Mouse (Mus musculus) embryonic facial prominence, embryonic 10.5 days (tissue): ENCODE data around the gene Olfr1392. TPM values are rescaled to one million over a fixed set of nuclear protein-coding genes. Genes with fewer than 3 reads are reported as not detected.
A peak's percentile ranks its signal among the peaks of the same experiment; 100 is the strongest.

ENCODE experiments used
- DNase-seq: peaks from one replicate; pipeline ENCODE4 v3.0.0-alpha.2; 2017; ENCODE audit warnings: low spot score
- H3K27ac ChIP-seq: fragments of 300-500 bp; sonication (generic); replicated peaks from 2 replicates; pipeline ENCODE4 v1.5.1; 2016; ENCODE audit warnings: mild to moderate bottlenecking
- H3K27me3 ChIP-seq: fragments of 300-500 bp; sonication (generic); replicated peaks from 2 replicates; pipeline ENCODE4 v1.6.1; 2016; ENCODE audit warnings: low read depth, mild to moderate bottlenecking; ENCODE audit not compliant: poor library complexity, severe bottlenecking
- H3K36me3 ChIP-seq: fragments of 300-500 bp; sonication (generic); replicated peaks from 2 replicates; pipeline ENCODE4 v1.6.1; 2016; ENCODE audit warnings: mild to moderate bottlenecking, moderate library complexity
- H3K4me1 ChIP-seq: fragments of 300-500 bp; sonication (generic); 2 replicates; pipeline ENCODE4 v1.6.1; 2016
- H3K4me3 ChIP-seq: fragments of 300-500 bp; sonication (generic); 2 replicates; pipeline ENCODE4 v1.5.1; 2016; ENCODE audit warnings: mild to moderate bottlenecking, moderate library complexity
- H3K9me3 ChIP-seq: fragments of 300-500 bp; sonication (generic); 2 replicates; pipeline ENCODE4 v1.6.1; 2016; ENCODE audit warnings: mild to moderate bottlenecking
- WGBS: fragments of 180-500 bp; shearing (Covaris S2); methylation state at CpG from one replicate; pipeline ENCODE4 v1.1.7; 2016; 5-methylcytosine and 5-hydroxymethylcytosine counted together
- polyA plus RNA-seq: library from polyadenylated mRNA; unstranded; fragments of >200 nt; fragmentation: Nextera tagmentation; extraction: Ambion mirVana; gene quantifications from 2 replicates; pipeline ENCODE4 v1.2.1, GENCODE M21; 2016

The Olfr1392 gene
- polyA plus RNA-seq, 1 experiment from 2014 or later: 0.06 TPM

GRCm38 (mm10) chr11:49245634-49246415 is 39.3 kb upstream of the Olfr1392 start:
- Histone ChIP-seq H3K27ac (peak overlapping the region; percentile 91; the same call in 1 of the 2 replicates), H3K4me1 (peaks cover 61% of the 10 kb centered on the region), H3K27me3 (no peaks in the 10 kb centered on the region), H3K9me3 (no peaks in the 10 kb centered on the region), H3K36me3 (no peaks in the 10 kb centered on the region), H3K4me3 (peak overlapping the region; percentile 62)
- 25% methylated on average over 12 of the region's 12 CpGs for WGBS
- no peak for DNase-seq

DNA sequence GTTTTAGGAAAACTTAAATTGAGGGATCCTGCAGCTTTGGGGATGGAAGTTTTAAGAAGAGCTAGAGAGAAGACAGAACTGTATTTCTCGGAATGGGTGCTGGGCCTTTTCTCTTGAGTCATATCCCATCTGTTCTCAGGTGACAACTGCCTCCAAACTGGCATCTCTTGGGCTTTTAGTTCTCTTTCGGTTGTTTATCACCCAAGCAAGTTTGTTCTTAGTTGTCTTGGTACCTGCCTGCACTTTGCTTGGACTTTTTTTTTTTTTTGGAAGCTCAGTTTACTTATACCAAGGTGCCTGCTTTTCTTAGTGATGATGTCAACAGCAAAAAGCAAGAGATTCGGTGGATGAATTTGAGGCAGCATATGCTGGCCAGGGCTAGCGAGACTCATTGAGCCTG is 38.6 kb upstream of the Olfr1392 start:
- Histone ChIP-seq H3K4me3 (no peak overlapping the region), H3K27ac (no peak overlapping the region), H3K9me3 (no peaks in the 10 kb centered on the region), H3K27me3 (no peaks in the 10 kb centered on the region), H3K36me3 (no peaks in the 10 kb centered on the region), H3K4me1 (peaks cover 68% of the 10 kb centered on the region)
- no peak for DNase-seq
- 86% methylated on average over 4 of the region's 4 CpGs for WGBS

DNA sequence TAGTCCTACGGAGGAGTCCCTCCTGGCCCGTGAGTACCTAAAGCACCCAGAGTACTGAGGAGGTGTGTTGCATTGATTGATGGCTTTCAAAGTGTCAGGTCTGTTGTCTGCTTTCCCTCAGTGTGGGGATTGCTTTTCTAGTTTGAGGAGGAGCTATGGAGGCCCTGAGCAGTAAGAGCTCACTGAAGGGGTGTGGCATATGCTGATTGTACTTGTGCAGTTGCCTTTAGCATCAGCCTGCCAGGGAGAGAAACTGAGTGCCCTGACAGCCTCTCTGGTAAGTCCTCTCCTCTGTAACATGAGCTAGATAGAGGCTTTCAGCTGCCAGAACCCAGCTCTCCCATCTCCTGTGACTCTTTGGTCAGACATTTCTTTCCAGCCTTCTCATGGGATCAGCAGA is 37.8 kb upstream of the Olfr1392 start:
- Histone ChIP-seq H3K36me3 (0 out of 2 replicates have a peak, but pooled peaks cover 5% of the 10 kb centered on the region), H3K4me3 (no peak overlapping the region), H3K4me1 (peaks cover 75% of the 10 kb centered on the region), H3K27ac (no peak overlapping the region), H3K27me3 (no peaks in the 10 kb centered on the region), H3K9me3 (no peaks in the 10 kb centered on the region)
- no peak for DNase-seq
- 68% methylated on average over 2 of the region's 2 CpGs for WGBS

- Histone ChIP-seq H3K27ac (no peak overlapping the region), H3K4me3 (no peak overlapping the region), H3K27me3 (no peaks in the 10 kb centered on the region), H3K36me3 (peaks cover 14% of the 10 kb centered on the region), H3K9me3 (no peaks in the 10 kb centered on the region), H3K4me1 (peaks cover 69% of the 10 kb centered on the region)
- WGBS: 63% methylated on average over 6 of the region's 6 CpGs
- no peak for DNase-seq
These were observed 36.7 kb upstream of the Olfr1392 start for GRCm38 (mm10) chr11:49248226-49248973.

- peaks cover 69% of the 10 kb centered on the region for H3K4me1 ChIP-seq
- peaks cover 22% of the 10 kb centered on the region for H3K36me3 ChIP-seq
- no peaks in the 10 kb centered on the region for H3K9me3 ChIP-seq
- H3K27me3 ChIP-seq: no peaks in the 10 kb centered on the region
- WGBS: 70% methylated on average over 6 of the region's 6 CpGs
- no peak for DNase-seq
- H3K4me3 ChIP-seq: 0 out of 2 replicates have a peak overlapping the region, but pooled peaks have one; percentile 83
- peak overlapping the region; percentile 96 for H3K27ac ChIP-seq
These were observed 35.9 kb upstream of the Olfr1392 start for GRCm38 (mm10) chr11:49248974-49249700.

- peaks cover 29% of the 10 kb centered on the region for H3K36me3 ChIP-seq
- no peaks in the 10 kb centered on the region for H3K9me3 ChIP-seq
- no peak for DNase-seq
- H3K4me1 ChIP-seq: peaks cover 62% of the 10 kb centered on the region
- H3K27ac ChIP-seq: peak overlapping the region; percentile 96
- no peaks in the 10 kb centered on the region for H3K27me3 ChIP-seq
- peak overlapping the region; percentile 83 for H3K4me3 ChIP-seq
- 29% methylated on average over 10 of the region's 10 CpGs for WGBS
These were observed 35.2 kb upstream of the Olfr1392 start for GRCm38 (mm10) chr11:49249811-49250421.

- H3K27me3 ChIP-seq: no peaks in the 10 kb centered on the region
- peak overlapping the region; percentile 96 for H3K27ac ChIP-seq
- H3K4me3 ChIP-seq: peak overlapping the region; percentile 83
- WGBS: 2% methylated on average over 45 of the region's 45 CpGs
- no peaks in the 10 kb centered on the region for H3K9me3 ChIP-seq
- peaks cover 37% of the 10 kb centered on the region for H3K36me3 ChIP-seq
- DNase-seq: peak; percentile 91
- H3K4me1 ChIP-seq: peaks cover 54% of the 10 kb centered on the region
These were observed 34.4 kb upstream of the Olfr1392 start for GRCm38 (mm10) chr11:49250422-49251379.

- Histone ChIP-seq H3K27me3 (no peaks in the 10 kb centered on the region), H3K4me1 (peaks cover 48% of the 10 kb centered on the region), H3K27ac (peak overlapping the region; percentile 96; the same call in 1 of the 2 replicates), H3K36me3 (peaks cover 42% of the 10 kb centered on the region), H3K4me3 (peak overlapping the region; percentile 83), H3K9me3 (no peaks in the 10 kb centered on the region)
- DNase-seq: no peak
- 71% methylated on average over 7 of the region's 7 CpGs for WGBS
These were observed 33.7 kb upstream of the Olfr1392 start for GRCm38 (mm10) chr11:49251380-49251761.

DNA sequence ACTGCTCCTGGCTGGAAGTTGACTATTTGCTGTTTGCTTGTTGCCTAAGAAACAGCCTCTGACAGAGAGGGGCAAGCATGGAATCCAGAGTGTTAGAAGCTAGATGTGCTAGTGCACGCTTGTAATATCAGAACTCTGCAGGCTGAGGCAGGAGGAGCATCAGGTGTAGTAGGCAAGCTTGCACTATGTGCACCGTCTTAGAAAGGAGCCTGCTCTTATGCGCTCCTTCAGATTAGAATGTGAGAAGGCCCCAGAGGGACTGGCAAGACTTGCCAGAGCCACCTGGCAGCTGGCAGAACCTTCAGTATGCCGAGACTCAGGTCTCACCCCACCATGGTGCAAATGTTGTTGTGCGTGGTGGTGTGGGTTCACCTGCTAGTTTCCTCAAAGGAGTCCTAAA is 33.0 kb upstream of the Olfr1392 start:
- 93% methylated on average over 5 of the region's 5 CpGs for WGBS
- Histone ChIP-seq H3K27ac (no peak overlapping the region), H3K9me3 (no peaks in the 10 kb centered on the region), H3K4me3 (0 out of 2 replicates have a peak overlapping the region, but pooled peaks have one; percentile 83), H3K4me1 (peaks cover 42% of the 10 kb centered on the region), H3K27me3 (no peaks in the 10 kb centered on the region), H3K36me3 (peaks cover 47% of the 10 kb centered on the region)
- DNase-seq: no peak

DNA sequence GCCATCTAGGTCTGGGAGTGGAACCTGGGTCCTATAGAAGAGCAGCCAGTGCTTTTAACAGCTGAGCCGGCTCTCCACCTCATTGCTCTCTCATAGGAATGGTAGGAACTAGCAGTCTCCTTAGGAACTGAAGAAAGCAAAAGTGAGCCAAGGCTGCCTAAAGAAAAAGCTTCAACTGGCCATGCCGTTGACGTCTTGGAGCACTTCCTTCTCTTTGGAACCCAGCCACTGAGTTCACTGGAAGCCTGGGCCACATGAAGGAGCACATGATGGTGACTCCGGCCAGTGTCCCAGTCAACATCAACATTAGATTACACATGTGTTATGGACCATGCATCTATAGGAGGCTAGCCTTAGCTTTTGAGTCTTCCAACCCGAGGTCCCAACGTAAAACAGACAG is 32.0 kb upstream of the Olfr1392 start:
- peaks cover 50% of the 10 kb centered on the region for H3K36me3 ChIP-seq
- no peak overlapping the region for H3K27ac ChIP-seq
- no peaks in the 10 kb centered on the region for H3K9me3 ChIP-seq
- no peaks in the 10 kb centered on the region for H3K27me3 ChIP-seq
- 93% methylated on average over 6 of the region's 6 CpGs for WGBS
- H3K4me1 ChIP-seq: peaks cover 36% of the 10 kb centered on the region
- no peak overlapping the region for H3K4me3 ChIP-seq
- no peak for DNase-seq

DNA sequence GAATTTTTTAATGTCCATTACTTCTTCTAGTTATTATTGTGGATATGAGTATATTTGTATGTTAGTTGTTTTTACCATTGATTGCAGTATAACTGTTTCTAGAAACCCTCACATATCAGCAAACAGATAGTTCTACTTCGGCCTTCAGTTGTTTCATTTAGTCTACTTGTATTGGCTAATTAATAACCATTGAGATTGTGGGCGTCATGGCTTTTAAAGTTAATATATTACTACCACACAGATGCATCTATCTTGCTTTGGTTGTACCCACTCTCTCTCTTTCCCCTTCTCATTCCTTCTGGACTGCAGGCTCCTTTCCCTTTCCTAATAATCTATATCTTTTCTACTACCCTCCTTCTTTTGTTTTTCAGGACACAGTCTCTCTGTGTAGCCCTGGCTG is 25.8 kb upstream of the Olfr1392 start:
- Histone ChIP-seq H3K4me3 (no peak overlapping the region), H3K4me1 (no peaks in the 10 kb centered on the region), H3K27ac (no peak overlapping the region), H3K9me3 (no peaks in the 10 kb centered on the region), H3K36me3 (peaks cover 61% of the 10 kb centered on the region), H3K27me3 (no peaks in the 10 kb centered on the region)
- DNase-seq: no peak
- WGBS: 94% methylated on average over 2 of the region's 2 CpGs
